Mouse (Mus musculus) thymus, postnatal 25 days (tissue): ENCODE results near the gene Mcm5.
A peak's percentile ranks its signal among the peaks of the same experiment; 100 is the strongest.

ENCODE experiments used
- DNase-seq: peaks from one replicate; pipeline ENCODE4 v3.0.0; 2022

Gene Mcm5

DNA sequence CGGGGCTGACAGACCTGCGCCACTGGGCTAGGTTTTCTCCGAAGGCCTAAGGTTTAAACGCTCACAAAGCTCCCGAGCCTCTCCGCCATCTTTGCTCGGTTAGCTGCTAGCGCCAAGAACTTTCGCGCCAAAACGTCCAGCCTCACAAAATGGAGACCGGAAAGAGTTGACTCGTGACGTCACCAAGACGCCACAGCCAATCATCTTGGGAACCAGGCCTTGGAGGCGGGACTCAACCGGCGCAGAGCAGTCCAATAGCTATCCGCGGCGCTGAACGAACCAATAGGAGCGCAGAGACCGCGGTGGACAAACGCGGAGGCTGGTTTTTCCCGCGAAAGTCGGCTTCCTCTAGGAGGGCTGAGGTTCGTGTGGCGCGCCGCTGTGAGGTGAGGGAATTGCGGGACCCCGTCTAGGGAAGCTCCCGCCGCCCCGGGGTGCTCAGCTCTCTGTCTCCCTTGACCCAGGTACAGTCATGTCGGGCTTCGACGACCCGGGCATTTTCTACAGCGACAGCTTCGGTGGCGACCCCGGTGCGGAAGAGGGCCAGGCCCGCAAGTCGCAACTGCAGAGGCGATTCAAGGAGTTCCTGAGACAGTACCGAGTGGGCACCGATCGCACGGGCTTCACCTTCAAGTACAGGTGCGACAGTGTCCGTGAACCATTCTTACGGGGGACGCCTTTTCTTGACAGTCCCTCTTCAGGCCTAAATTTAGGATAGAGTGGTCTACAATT, at the start of gene Mcm5:
Mcm5 (plus strand) TSS at position 334 of the 732 bp plus-strand sequence.
- peak; percentile 99 for DNase-seq

DNA sequence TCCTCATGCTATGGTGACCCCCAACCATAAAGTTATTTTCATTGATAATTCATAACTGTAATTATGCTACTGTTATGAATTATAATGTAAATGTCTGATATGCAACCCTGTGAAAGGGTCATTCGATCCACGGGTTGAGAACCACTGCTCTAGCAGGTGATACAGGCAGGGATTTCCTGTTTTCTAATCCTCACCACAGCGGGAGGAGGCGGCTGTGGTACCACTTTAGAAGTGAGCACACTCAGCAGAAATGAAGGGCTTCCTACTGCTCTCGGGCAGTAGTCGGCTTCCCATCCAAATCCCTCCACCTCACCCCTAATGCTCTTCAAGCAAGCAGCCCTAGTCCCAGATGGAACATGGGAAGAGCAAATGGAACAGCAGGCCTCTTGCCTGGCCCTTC, 49.3 kb upstream of the Mcm5 start:
- DNase-seq, result no peak

DNA sequence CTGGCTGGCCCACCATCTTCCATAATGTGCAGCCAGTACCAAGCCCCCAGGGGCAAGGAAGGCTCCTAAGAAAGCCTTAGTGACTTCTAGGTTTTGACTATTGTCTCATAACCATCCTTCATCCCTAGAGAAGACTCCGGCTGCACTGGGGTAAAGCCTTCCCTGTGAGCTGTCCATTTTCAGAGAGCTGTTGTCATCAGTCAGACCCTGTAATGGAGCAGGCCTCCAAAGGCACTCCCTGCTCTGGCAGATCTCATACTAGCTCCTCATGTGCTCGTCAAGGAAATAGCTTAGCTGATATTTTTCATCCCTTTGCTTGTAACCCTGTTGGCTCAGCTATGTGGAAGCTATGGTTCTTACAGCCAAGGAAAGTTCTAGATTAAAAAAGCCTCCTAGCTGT, 48.6 kb upstream of the Mcm5 start:
- no peak for DNase-seq

DNA sequence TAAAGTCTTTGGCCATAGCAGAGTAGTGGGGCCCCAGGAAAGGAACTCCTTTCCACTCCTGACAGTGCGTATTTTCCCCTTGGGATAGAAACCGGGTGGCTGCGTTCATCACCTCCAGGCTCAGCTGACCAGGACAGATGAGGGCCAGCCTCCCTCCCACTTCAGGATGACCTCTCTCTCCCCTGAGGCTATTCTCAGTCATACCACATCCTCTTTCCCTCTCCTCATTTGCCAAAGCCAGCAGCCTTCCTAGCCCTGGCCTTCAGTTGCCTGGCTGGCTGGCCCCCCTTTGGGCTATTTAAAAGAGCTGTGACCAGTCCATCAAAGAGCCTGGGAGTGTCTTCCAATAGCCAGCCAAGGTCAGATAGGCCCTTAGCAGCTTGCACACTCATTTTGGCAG, 46.1 kb upstream of the Mcm5 start:
- DNase-seq, result no peak

DNA sequence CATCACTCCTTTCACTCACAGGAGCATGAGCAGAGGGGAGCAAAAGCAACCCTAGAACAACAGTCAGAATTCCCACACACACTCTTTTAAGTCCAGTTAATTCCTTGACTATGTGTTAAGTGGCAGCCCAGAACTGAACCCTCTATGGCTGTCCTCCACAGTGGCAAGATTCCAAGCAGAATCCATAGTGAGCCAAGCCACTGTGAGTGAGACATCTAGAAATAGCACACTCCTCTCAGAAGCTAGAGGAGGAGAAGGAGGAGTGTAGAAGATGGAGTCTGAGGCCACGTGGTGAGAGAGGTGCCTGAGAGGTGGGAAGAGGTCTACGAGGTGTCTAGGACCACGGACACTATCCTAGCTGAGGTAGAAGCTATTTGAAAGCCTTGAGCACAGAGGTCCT, 44.6 kb upstream of the Mcm5 start:
- DNase-seq, result no peak

DNA sequence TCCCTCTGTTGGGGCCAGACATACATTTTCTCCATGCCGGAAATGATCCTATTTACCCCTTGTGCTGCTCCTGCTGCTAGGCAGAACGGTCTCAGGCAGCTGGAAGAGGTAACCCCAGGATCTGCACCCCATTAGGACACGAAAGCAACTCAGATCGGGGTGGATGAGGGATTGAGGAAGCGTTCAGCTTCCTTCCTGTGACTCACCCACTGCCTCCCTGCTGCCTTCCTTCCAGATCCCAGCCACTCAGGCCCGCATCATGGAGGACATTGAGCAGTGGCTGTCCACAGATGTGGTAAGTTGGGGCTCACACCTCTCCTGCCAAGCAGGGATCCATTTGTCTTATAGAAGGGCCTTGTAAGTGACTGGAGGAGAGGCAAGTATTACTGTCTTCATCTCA, 42.1 kb upstream of the Mcm5 start:
- DNase-seq, result no peak

DNA sequence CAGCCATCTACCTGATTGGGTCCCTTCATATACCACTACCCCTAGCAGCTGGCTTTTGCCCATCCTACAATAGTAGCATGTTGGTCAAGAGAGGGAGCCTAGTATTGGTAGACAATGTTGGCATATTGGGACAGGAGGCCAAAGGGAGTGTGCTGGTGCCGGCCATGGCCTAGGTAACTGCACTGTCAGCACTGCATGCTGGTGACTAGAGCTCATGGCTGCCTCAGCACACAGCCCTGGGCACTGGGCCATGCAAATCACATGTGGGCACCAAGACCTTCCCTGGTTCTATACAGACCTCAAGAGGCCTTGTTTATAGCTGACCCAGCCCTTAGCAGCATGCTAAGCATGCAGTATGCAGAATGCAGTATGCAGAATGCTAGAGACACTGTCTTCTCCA, 39.1 kb upstream of the Mcm5 start:
- no peak for DNase-seq

DNA sequence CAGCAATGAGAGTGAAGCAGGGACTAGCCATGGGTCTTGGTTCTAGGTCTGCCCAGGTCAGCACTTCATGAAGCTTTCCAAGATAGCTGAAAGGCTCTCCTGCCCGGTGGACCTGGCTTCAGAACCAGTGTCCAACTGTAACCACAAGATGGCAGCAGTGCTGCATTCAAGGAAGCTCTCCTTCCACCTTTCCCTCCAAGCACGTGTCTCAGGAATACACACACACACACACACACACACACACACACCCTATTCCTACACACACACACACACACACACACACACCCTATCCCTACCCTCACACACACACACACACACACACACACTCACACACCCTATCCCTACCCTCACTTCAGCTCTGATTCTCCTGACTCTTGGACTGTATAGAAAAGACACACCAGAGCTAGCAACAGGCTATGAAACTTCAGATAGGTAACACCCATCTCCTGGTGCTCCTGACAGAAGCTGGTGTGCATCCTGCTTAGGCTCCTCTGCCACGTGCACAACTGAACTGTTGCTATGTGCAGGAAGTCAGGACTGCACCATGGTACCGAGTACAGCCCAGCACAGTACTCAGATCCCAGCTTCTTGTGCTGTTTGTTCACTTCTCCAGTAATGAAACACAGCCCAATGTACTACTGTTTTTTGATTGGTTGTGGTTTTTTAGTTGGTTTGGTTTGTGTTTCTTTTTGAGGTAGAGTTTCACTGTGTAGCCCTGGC, 37.6 kb upstream of the Mcm5 start:
- DNase-seq, result peak; percentile 75

DNA sequence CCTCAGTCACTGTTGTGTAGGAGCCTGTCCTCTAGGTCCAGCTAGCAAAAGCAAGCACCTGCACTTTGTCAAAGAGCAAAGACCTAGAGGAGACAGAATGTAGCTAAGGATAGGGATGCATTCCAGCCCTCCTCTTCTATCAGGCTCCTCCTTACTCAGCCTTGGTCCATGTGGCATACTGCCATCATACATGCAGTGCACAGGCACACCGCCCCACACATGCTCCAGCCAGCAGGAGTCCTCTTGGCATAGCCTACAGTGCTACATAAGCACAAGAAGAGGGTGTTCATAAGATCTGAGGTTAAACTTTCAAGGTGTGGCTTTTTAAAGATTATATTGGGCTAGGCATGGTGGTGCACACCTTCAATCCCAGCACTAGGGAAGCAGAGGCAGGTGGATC, 34.5 kb upstream of the Mcm5 start:
- no peak for DNase-seq

DNA sequence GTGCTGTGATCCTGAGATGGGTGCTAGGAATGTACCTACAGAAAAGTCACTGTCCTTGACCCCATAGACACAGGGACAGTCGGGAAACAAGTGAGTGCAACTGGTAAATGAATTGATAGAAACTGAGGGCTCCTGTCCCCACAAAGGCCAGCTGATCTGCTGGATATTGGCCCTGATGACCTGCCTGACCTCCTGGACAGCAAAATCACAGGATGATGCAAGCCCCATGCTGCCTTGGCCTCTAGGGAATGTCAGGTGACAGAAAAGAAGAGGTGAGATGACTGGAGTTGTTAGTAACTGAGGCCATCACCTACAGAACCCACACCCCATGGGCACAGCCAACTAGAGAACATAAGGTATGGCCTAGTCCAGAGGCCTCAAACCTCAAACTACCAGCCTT, 31.2 kb upstream of the Mcm5 start:
- no peak for DNase-seq

DNA sequence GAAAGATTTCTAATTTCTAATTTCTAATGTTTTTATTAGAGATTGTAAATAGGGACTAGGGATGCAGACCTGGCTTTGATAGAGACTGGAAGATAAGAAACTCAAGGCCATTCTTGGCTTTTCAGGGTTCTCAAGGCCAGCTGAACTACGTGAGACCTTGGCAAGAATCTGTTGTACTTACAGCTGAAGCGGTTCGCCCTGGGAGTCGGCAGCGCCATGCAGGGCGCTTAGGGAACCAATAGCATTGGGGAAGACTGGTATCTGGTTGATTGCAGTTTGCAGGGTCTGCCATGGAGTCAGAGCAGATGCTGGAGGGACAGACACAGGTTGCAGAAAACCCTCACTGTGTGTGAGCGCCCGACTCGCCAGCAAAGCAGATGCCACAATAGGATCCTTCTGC, 30.5 kb upstream of the Mcm5 start:
- no peak for DNase-seq

DNA sequence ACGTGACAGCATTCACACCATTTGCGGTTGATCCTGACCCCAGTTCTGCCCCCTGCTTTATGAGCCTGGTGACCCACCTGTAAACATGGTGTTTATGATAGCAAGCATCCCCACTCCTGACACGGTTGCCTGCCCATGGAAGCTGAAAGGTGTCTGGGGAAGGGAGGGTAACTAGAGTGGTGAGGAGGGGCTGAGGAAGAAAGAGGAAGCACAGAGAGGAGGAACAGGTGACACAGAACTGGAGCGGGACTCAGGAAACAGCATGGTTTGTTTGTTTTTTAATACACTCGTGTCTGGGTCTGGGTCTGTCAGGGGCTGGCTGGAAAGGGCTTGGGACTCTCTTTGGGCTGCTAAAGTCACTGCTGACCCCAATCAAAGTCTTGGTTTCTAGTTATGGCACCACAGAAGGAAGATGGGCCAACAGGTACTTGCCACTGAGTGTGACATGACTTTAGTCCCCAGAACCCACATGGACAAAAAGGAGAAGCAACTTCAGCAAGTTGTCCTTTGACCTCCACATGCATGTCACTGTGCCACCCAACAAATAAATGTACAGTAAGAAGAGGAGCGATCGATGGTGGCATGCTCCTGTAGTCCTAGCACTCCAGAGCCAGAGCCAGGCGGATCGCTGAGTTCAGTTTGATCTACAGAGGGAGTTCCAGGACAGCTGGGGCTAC, 27.9 kb upstream of the Mcm5 start:
- DNase-seq, result no peak

DNA sequence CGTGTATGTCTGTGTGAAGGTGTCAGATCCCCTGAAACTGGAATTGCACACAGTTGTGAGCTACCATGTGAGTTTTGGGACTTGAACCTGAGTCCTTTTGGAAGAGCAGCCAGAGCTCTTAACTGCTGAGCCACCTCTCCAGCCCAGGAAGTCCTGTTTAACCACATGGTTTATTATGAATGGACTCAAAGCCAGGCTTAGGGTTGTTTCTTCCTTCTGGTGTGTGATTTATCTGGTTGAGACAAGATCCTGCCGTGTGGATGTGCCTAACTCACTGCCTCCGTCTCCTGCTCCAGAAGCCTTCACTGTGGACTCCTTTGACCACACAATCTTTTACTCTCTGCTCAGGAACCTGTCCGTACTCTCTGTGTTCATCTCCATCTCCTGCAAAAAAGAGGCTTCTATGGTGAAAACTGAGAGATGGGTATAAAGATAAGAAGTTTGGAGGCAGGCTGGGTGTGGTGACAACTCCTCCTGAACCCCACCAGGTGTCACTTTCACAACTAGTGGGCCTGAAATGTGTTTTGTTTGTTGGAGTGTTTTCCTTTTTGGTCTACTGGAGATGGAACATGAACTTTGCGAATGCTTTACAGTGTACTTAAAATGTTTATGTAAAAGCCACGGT, 27.1 kb upstream of the Mcm5 start:
- no peak for DNase-seq

DNA sequence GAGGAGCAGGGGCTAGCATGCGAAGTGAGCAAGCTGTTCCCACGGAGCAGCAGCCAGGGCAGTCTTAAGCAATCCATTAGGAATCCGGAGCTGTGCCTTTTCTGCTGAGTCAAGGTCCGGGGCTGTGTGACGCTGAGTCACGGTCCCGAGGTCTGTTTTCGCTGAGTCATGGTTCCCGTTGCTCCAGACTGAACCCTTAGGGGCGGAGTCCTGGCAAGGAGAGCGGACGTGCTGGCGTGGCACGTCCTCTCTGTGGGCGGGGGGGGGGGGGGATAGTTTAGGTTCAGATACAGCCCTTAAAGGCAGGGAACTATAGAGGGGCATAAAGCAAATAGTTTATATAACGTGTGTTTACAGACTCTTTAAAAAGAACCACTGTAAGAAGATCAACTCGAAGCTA, 25.5 kb upstream of the Mcm5 start:
- DNase-seq, result peak; percentile 64

DNA sequence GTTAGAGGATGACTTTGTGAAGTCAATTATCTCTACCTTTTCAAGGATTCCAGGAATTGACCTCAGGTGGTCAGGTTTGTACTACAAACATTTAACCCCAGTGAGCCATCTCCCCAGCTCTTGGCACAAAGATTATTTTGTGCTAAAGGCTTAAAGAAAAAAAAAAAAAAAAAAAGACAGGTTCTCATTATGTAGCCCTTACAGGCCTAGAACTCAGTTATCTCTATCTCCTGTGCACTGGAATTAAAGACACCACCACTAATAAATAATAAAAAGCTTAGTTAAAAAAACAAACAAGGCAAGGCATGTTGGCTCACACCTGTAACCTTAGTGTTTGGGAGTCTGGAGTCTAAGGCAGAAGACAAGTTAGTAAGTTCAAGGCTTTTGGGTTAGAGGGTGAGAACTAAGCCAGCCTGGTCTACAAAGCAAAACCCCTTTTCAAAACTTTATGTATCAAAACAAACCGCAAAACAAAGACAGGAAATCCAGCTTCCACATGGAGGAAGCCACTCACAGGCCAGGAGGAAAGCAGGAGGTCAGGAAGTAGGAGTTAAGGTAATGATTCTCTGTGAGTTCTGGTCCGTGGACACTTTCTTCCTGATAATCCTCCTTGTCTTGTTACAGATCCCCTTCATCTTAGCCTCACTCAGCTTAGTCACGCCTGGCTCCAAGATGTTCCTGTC, 24.8 kb upstream of the Mcm5 start:
- no peak for DNase-seq

DNA sequence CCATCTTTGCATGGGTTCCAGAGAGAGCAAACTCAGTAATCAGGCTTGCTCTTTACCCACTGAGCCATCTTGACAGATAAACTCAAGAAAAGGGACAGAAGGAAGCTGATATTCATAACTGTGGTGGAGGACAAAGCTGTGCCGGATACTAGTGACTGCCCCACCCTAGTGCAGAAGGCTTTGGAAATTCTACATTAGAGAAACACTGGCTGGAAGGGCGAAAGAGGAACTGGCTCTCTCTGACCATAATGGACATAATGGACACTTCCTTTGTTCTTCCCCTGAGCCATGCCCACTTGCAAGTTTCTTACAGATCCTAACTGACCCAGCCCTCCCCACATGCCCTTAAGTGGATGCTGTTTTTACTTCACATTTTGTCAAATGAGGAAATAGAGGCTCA, 23.4 kb upstream of the Mcm5 start:
- DNase-seq, result no peak

DNA sequence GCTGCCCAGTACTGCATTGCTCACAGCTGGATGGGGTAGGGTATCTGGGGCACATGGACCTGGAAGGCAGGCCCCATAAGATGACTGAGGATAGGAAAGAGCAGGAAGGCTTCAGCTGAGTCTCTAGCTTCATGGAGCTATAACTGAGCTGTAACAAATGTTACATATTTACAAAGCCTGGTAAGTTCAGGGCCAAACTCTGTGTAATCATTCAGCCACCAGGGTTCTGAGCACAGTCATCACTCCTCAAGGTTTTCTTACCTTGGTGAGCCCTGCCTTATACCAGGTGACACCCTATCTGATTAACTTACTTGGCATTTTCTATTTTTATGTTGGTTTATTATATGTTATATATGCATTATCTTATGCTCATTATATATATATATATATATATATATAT, 22.2 kb upstream of the Mcm5 start:
- no peak for DNase-seq

DNA sequence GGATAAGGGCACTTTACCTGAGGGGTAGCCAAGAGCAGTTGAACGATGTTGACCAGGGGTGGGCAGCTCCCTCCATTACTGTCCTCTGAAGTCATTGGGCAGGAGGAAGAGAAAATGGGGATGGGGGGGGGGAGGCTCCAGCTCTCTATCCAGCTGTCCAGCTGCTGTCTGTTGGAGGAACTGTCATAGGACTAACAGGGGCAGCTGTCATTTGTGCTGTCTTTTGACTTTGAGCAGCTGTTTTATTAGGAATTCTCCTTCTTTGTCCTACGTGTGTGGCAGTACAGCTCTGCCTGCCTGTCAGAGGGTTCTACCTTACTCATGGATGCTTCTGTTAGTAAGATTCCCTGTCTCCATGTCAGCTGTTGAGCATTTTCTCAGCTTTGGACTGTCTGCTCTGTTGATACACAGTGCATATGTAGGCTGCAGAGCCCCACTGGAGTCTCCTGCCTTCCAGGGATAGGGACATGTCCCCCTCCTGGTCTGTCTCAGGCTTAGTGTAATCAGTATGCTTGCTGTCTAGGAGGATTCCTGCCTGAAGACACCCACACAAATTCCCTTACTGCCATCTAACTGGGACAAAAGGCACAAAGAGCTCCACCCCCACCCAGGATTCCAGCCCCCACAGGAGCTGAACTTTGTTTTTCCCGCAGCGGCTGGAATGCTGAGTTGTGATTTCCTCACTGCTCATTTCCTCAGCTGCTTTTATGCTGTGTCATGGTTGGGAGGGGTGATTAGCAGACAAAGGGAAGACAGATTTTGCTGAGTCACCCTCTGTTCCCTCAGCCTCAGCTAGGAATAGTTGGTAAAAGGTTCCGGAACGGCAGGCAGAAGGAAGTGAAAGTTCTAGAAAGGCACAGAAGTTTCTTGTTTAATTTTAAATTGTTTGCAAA, 20.1 kb upstream of the Mcm5 start:
- peak; percentile 21 for DNase-seq

DNA sequence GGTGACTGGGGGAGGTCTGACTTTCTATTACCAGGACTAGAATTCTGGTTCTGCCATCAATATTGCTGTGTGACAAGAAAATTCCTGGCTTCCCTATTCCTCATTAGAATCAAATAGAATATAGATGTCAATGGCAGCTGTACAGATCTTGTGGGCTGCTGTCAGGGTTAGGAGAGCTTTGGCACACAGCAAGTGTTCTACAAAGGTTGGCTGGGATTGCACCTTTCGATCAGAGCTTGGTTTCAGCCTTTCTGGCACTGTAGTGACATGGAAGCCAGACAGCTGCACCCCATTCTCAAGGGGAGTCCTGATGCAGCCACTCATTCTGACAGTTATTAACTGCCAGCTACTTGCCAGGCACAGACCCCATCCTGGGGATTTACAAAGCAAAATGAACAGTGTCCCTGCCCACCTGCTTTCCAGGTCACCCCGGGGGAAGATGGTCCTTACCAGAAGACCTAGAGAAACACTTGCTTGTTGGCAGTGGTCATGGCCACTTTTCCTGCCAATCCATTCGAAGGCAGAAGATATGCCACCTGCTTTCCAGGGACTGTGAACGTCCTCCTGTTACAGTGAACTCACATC, 18.5 kb upstream of the Mcm5 start:
- no peak for DNase-seq

DNA sequence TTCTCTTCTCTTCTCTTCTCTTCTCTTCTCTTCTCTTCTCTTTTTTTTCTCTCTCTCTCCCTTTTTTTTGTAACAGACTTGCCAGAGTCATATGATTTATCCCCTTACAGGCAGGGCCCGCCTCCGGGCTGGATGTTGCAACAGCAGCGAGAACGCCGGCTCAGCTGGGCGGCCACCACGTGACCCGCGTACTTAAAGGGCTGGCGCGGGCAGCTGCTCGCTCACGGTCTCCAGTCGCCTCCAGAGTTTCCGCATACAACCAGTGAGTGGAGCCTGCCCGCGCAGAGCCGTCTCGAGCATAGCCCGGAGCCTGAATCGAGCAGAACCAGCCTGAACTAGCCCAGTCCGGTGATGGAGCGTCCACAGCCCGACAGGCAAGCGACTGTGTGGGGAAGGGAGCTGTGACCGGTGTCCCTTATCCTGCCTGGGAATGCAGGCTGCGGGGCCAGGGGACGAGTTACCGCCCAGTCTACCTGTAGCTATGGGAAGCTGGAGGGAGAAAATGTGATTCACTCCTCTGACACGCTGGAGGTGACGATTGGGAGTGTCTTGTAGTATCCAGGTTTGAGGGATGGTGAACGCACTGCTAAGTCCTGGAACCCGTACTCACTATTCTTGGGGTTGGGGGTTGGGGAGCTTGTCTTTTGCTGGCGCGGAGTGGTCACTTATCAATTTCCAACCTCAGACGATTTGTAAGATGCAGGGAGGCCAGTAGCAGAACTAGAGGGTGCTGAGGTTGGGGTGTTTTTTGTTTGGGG, 15.8 kb upstream of the Mcm5 start, which contains the start of gene Hmox1:
Hmox1 (plus strand) TSS at position 223 of the 758 bp plus-strand sequence.
- peak; percentile 78 for DNase-seq

DNA sequence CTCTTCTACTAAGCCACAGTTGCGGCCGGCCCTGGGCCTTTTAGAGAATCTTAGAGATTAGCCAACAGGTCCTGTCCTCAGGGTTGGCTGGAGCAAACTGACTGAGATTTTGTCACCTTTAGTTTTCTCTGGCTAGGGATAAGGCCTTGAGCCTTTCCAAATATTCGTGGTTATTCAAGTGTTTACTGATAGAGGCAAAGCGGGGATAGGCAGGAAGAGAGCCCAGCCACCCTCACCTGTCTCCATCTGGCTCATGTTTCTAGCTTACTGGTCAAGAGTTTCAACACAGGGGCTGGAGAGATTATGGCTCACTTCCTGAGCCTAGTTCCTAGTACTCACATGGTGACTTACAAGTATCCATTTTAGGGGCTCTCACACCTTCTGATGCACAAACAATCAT, 6.4 kb upstream of the Mcm5 start:
- DNase-seq, result no peak
